Mouse (Mus musculus) liver, adult 2 months (tissue): ENCODE measurements at regions not wholly inside any gene's neighbourhood (a gene's known extent, or its start where the extent isn't known, plus 50 kb on each side); places are given as distances from the start of the nearest gene placed in this dataset.

Experiments
- DNase-seq: peaks from one replicate; pipeline ENCODE4 v3.0.0-alpha.2; 2011; ENCODE audit warnings: low read depth, low spot score; ENCODE audit errors: extremely low read depth
- H3K27ac ChIP-seq: fragments of 200-500 bp; replicated peaks from 2 replicates; pipeline ENCODE4 v1.5.1; 2012; ENCODE audit warnings: low read depth, mild to moderate bottlenecking, control low read depth, inconsistent platforms, low read length; ENCODE audit not compliant: insufficient read depth
- H3K27me3 ChIP-seq: fragments of 200-500 bp; 2 replicates; pipeline ENCODE4 v1.6.1; 2012; ENCODE audit warnings: mild to moderate bottlenecking, moderate library complexity, low read length, inconsistent platforms; ENCODE audit not compliant: control insufficient read depth, insufficient read depth
- H3K36me3 ChIP-seq: fragments of 200-500 bp; 2 replicates; pipeline ENCODE4 v1.6.1; 2012; ENCODE audit warnings: low read length, inconsistent platforms; ENCODE audit not compliant: control insufficient read depth, insufficient read depth
- H3K4me1 ChIP-seq: fragments of 200-500 bp; 2 replicates; pipeline ENCODE4 v1.6.1; 2011; ENCODE audit warnings: low read length; ENCODE audit not compliant: control insufficient read depth, insufficient read depth
- H3K4me3 ChIP-seq: fragments of 200-500 bp; 2 replicates; pipeline ENCODE4 v1.5.1; 2011; ENCODE audit warnings: low read depth, mild to moderate bottlenecking, control low read depth, low read length, moderate library complexity; ENCODE audit not compliant: insufficient read depth
- H3K79me2 ChIP-seq: fragments of 200-500 bp; 2 replicates; pipeline ENCODE4 v1.6.1; 2012; ENCODE audit warnings: inconsistent platforms, mild to moderate bottlenecking, low read length, moderate library complexity; ENCODE audit not compliant: control insufficient read depth, insufficient read depth
- H3K9ac ChIP-seq: fragments of 200-500 bp; 2 replicates; pipeline ENCODE4 v1.6.1; 2012; ENCODE audit warnings: low read depth, mild to moderate bottlenecking, control low read depth, inconsistent platforms, low read length
- CTCF ChIP-seq: fragments of 200-500 bp; IDR thresholded peaks from 2 replicates; pipeline ENCODE4 v1.5.1; 2011; ENCODE audit warnings: low read depth, low read length, control low read depth
- POLR2A ChIP-seq: fragments of 200-500 bp; IDR thresholded peaks from 2 replicates; pipeline ENCODE4 v1.6.1; 2011; ENCODE audit warnings: low read length, control low read depth; ENCODE audit not compliant: insufficient read depth; ENCODE audit errors: extremely low read depth
- WGBS: fragments of 180-500 bp; shearing (Covaris S2); methylation state at CpG from one replicate; pipeline ENCODE4 v1.1.7; 2018; 5-methylcytosine and 5-hydroxymethylcytosine counted together

GRCm38 (mm10) chr10:66719796-66720195 is 376.1 kb upstream of the Jmjd1c start:
- no peak for DNase-seq
- Histone ChIP-seq H3K27ac (no peak overlapping the region), H3K4me1 (no peaks in the 10 kb centered on the region), H3K9ac (no peak overlapping the region), H3K79me2 (no peaks in the 10 kb centered on the region), H3K27me3 (no peaks in the 10 kb centered on the region), H3K4me3 (no peak overlapping the region), H3K36me3 (no peaks in the 10 kb centered on the region)
- TF ChIP-seq POLR2A (no peak), CTCF (no peak)
- 90% methylated on average over 11 of the region's 11 CpGs for WGBS

DNA sequence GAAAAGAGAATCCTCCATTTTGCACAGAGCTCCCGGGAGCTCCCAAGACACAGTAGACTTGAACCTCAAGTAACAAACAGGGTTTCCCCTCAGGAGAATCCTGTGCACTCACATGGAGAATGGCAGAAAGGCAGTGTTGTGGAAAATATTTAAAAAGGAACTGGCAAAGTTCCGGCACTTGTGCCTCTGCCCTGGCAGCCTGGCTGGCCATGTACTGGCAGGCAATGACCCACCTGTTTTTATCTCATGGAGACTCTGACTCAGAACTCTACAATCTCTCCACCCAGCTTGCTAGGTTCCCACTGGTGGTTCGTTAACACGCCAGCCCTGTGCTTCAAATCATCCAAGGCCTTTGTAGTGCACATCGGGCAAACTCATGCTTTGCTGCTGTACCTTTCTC is 362.3 kb upstream of the Jmjd1c start:
- no peaks in the 10 kb centered on the region for H3K4me1 ChIP-seq
- H3K4me3 ChIP-seq: no peak overlapping the region
- H3K79me2 ChIP-seq: no peaks in the 10 kb centered on the region
- DNase-seq: no peak
- H3K27ac ChIP-seq: no peak overlapping the region
- no peak for TF ChIP-seq CTCF
- no peak for TF ChIP-seq POLR2A
- no peak overlapping the region for H3K9ac ChIP-seq
- H3K36me3 ChIP-seq: no peaks in the 10 kb centered on the region
- WGBS: 90% methylated on average over 5 of the region's 5 CpGs
- no peaks in the 10 kb centered on the region for H3K27me3 ChIP-seq

GRCm38 (mm10) chr10:66734853-66735252 is 361.1 kb upstream of the Jmjd1c start:
- no peaks in the 10 kb centered on the region for H3K79me2 ChIP-seq
- no peak for DNase-seq
- no peak for TF ChIP-seq POLR2A
- no peak for TF ChIP-seq CTCF
- no peaks in the 10 kb centered on the region for H3K4me1 ChIP-seq
- H3K27ac ChIP-seq: no peak overlapping the region
- no peaks in the 10 kb centered on the region for H3K36me3 ChIP-seq
- H3K4me3 ChIP-seq: no peak overlapping the region
- 55% methylated on average over 5 of the region's 5 CpGs for WGBS
- H3K9ac ChIP-seq: no peak overlapping the region
- H3K27me3 ChIP-seq: no peaks in the 10 kb centered on the region

DNA sequence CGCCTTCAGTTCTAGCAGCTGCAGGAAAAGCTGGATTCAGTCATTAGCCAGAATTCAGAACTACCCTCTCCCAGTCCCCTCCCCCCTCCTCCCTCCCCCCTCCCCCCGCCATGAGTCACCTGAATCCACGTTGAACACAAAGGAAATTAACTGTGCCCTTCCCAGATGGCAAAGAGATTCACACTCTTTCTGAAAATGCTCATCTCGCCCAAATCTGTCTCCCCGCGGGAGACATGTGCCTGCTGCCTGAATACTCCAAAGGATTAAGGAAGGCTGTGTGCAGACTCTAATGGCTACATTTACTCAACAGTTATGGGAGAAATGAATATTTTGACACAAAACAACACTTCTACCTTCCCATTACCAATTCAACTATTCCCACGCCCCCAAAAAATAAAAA is 356.9 kb upstream of the Jmjd1c start:
- WGBS: 67% methylated on average over 7 of the region's 7 CpGs
- Histone ChIP-seq H3K27me3 (no peaks in the 10 kb centered on the region), H3K4me1 (no peaks in the 10 kb centered on the region), H3K9ac (no peak overlapping the region), H3K4me3 (no peak overlapping the region), H3K36me3 (no peaks in the 10 kb centered on the region), H3K79me2 (no peaks in the 10 kb centered on the region), H3K27ac (no peak overlapping the region)
- DNase-seq: no peak
- TF ChIP-seq CTCF: no peak
- TF ChIP-seq POLR2A: no peak

DNA sequence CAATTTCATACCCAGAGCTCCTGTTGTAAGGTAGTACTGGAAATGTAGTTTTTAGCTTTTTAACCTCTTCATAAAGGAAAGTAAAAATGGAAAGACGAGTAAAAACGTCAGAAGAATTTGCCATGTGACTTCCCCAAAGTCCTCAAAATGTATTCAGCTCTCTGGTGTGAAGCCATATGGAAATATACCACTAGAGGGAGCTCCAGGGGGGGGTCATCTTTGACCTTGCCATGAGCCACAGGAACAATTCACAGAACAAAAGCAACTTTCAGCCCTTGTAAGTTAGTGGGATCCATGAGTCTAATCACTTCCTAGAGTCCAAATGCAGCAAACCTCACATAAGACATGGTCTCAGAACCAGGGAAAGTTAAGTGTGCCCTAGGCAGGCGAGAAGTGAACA is 354.1 kb upstream of the Jmjd1c start:
- TF ChIP-seq POLR2A (no peak), CTCF (peak; percentile 17; the same call in 1 of the 2 replicates)
- no peaks in the 10 kb centered on the region for H3K36me3 ChIP-seq
- no peaks in the 10 kb centered on the region for H3K27me3 ChIP-seq
- no peak overlapping the region for H3K9ac ChIP-seq
- H3K4me1 ChIP-seq: no peaks in the 10 kb centered on the region
- H3K4me3 ChIP-seq: no peak overlapping the region
- H3K27ac ChIP-seq: no peak overlapping the region
- no peaks in the 10 kb centered on the region for H3K79me2 ChIP-seq
- 48% methylated on average over 3 of the region's 3 CpGs for WGBS
- DNase-seq: peak; percentile 7

GRCm38 (mm10) chr10:66743254-66743653 is 352.7 kb upstream of the Jmjd1c start:
- DNase-seq: no peak
- no peak overlapping the region for H3K9ac ChIP-seq
- no peaks in the 10 kb centered on the region for H3K79me2 ChIP-seq
- no peaks in the 10 kb centered on the region for H3K27me3 ChIP-seq
- TF ChIP-seq POLR2A: no peak
- no peak for TF ChIP-seq CTCF
- no peaks in the 10 kb centered on the region for H3K36me3 ChIP-seq
- H3K27ac ChIP-seq: no peak overlapping the region
- WGBS: 83% methylated on average over 6 of the region's 6 CpGs
- H3K4me1 ChIP-seq: no peaks in the 10 kb centered on the region
- no peak overlapping the region for H3K4me3 ChIP-seq
